ENCODE assay signal across 18 mouse cellular contexts in genomic region chr6:146521456-146522245, GRCm38 (mm10). TPM values are rescaled to one million over a fixed set of nuclear protein-coding genes. Genes with fewer than 3 reads are reported as not detected.
DNase-seq lines count a peak whose midpoint lies in the region; ATAC-seq and TF ChIP-seq lines count a peak whose summit lies in the region.
"Had no signal": no experiment of that assay in that cellular context is flagged by ENCODE, and none has a peak within 500 bp of the region (broad histone marks: within the 10 kb centered on the region; RNA-seq: fewer than 3 reads in every experiment).

No protein-coding gene starts in this region.

- peak; percentile 25; the same call in 1 of the 2 replicates for TF ChIP-seq EP300 in CH12.LX (IDR thresholded peaks at IDR 0.05; ENCODE audit: low read length)

- no peak overlapping the region for H3K4me2 ChIP-seq in CH12.LX (ENCODE audit: insufficient read depth, low read depth, poor library complexity, severe bottlenecking)
- H3K4me2 ChIP-seq: forebrain, embryonic 13.5 days; heart, embryonic 13.5 days; liver, embryonic 13.5 days; lung, embryonic 15.5 days; neural tube, embryonic 15.5 days had no signal

- TF ChIP-seq CTCF in CH12.LX (conservative IDR thresholded peaks at IDR 0.05 in 1 of 2, IDR thresholded peaks at IDR 0.05 in 1 of 2; ENCODE audit: low read depth in 2 of 2, low read length in 2 of 2) = no peak

- no peak overlapping the region for H3K9ac ChIP-seq in CH12.LX (ENCODE audit: insufficient read depth, low read depth)
- H3K9ac ChIP-seq: forebrain, embryonic 13.5 days; heart, embryonic 13.5 days; liver, embryonic 13.5 days; lung, embryonic 15.5 days; neural tube, embryonic 15.5 days had no signal

- H3K9me3 ChIP-seq in CH12.LX (replicated peaks; ENCODE audit: low read length) = peaks cover 10% of the 10 kb centered on the region
- H3K9me3 ChIP-seq in forebrain, embryonic 10.5 days = no peaks in the 10 kb centered on the region
- H3K9me3 ChIP-seq: forebrain, embryonic 13.5 days; liver, embryonic 13.5 days; lung, embryonic 15.5 days; neural tube, embryonic 15.5 days had no signal

- in situ Hi-C loops in CH12.LX (cut with MboI; ENCODE audit: low pct_ligation_motif_present, low pct_unique_long_range_greater_than_20kb, low sequenced_read_pairs) = no loop called here

- TF ChIP-seq RAD21 in CH12.LX (IDR thresholded peaks at IDR 0.05; ENCODE audit: low read depth, low read length) = no peak

- WGBS in forebrain, embryonic 10.5 days = 83% methylated on average over 5 of the region's 5 CpGs

- dilution Hi-C loops in CH12.LX (cut with MboI; ENCODE audit: extremely low pct_ligation_motif_present, extremely low pct_unique_long_range_greater_than_20kb, low sequenced_read_pairs) = no loop called here

- H3K36me3 ChIP-seq in CH12.LX (replicated peaks in 1 of 2; ENCODE audit: control insufficient read depth in 1 of 2, insufficient read depth in 1 of 2, low read length in 1 of 2) = no peaks in the 10 kb centered on the region
- no peaks in the 10 kb centered on the region for H3K36me3 ChIP-seq in forebrain, embryonic 10.5 days (replicated peaks)
- H3K36me3 ChIP-seq: heart, embryonic 13.5 days; liver, embryonic 13.5 days; lung, embryonic 15.5 days; neural tube, embryonic 15.5 days had no signal

- no peaks in the 10 kb centered on the region for H3K27me3 ChIP-seq in CH12.LX (replicated peaks)
- no peaks in the 10 kb centered on the region for H3K27me3 ChIP-seq in forebrain, embryonic 10.5 days (ENCODE audit: poor library complexity, severe bottlenecking)
- H3K27me3 ChIP-seq: forebrain, embryonic 13.5 days; heart, embryonic 13.5 days; liver, embryonic 13.5 days; lung, embryonic 15.5 days; neural tube, embryonic 15.5 days; Patski had no signal

- peaks cover 0 to 29% of the 10 kb centered on the region in 2 experiments; a peak in 2 of 4 replicates for H3K4me1 ChIP-seq in CH12.LX (ENCODE audit: control insufficient read depth in 1 of 2, insufficient read depth in 2 of 2)
- H3K4me1 ChIP-seq in forebrain, embryonic 10.5 days = no peaks in the 10 kb centered on the region
- H3K4me1 ChIP-seq: forebrain, embryonic 13.5 days; liver, embryonic 13.5 days; lung, embryonic 15.5 days; neural tube, embryonic 15.5 days had no signal

- peak; percentile 43 for ATAC-seq in megakaryocyte, adult 5-6 weeks (ENCODE audit: poor library complexity, severe bottlenecking)
- ATAC-seq: forebrain, embryonic 13.5 days; hindbrain, postnatal 0 days; Patski had no signal

- no peak overlapping the region for H3K27ac ChIP-seq in CH12.LX (ENCODE audit: insufficient read depth, low read depth)
- no peak overlapping the region for H3K27ac ChIP-seq in forebrain, embryonic 10.5 days
- H3K27ac ChIP-seq: forebrain, embryonic 13.5 days; heart, embryonic 13.5 days; hindbrain, postnatal 0 days; left cerebral cortex, adult 2 months; liver, embryonic 13.5 days; lung, embryonic 15.5 days; neural tube, embryonic 15.5 days had no signal

- no peaks in the 10 kb centered on the region for H3K79me2 ChIP-seq in CH12.LX (replicated peaks; ENCODE audit: control insufficient read depth, extremely low read depth, insufficient read depth, poor library complexity, severe bottlenecking)

- H3K4me3 ChIP-seq in CH12.LX (replicated peaks in 1 of 3; ENCODE audit: low read depth in 2 of 3, low read length in 2 of 3, poor library complexity in 1 of 3) = no peak overlapping the region
- no peak overlapping the region for H3K4me3 ChIP-seq in forebrain, embryonic 10.5 days
- H3K4me3 ChIP-seq: forebrain, embryonic 13.5 days; heart, embryonic 13.5 days; left cerebral cortex, adult 2 months; liver, embryonic 13.5 days; lung, embryonic 15.5 days; neural tube, embryonic 15.5 days had no signal

- DNase-seq in CD4-positive helper T cell, adult 2 months (ENCODE audit: low read depth, low spot score) = peak; percentile 78
- DNase-seq in CH12.LX (ENCODE audit: extremely low read depth) = peak; percentile 57
- DNase-seq in thymus, postnatal 0 days (ENCODE audit: low spot score) = peak; percentile 79
- no peak for DNase-seq in gastrocnemius, postnatal 25 days
- no peak for DNase-seq in forebrain, embryonic 10.5 days (ENCODE audit: extremely low spot score, low spot score)
- DNase-seq in gastrocnemius, adult 18-20 months (ENCODE audit: low spot score) = no peak
- DNase-seq: cerebellum, postnatal 10 days; heart, postnatal 36 days; liver, embryonic 13.5 days; right cerebral cortex, postnatal 4 days had no signal

- TF ChIP-seq POLR2A in CH12.LX (IDR thresholded peaks at IDR 0.05; ENCODE audit: low read depth, low read length) = no peak

TF ChIP-seq in CH12.LX, 34 proteins besides CTCF, POLR2A, EP300 and RAD21:
- TF ChIP-seq USF1 (IDR thresholded peaks at IDR 0.05; ENCODE audit: low read depth, low read length) = no peak
- TF ChIP-seq ZKSCAN1 (IDR thresholded peaks at IDR 0.05; ENCODE audit: borderline replicate concordance, low read depth, low read length) = no peak
- 0 out of 2 replicates have a peak, but pooled peaks have one; percentile 28 for TF ChIP-seq MAFK (IDR thresholded peaks at IDR 0.05; ENCODE audit: insufficient replicate concordance, low read length)
- no peak for TF ChIP-seq NELFE (IDR thresholded peaks at IDR 0.05; ENCODE audit: low read depth, low read length)
- TF ChIP-seq BHLHE40 (IDR thresholded peaks at IDR 0.05; ENCODE audit: low read depth, low read length) = peak; percentile 27; the same call in 1 of the 2 replicates
- no peak for TF ChIP-seq SIN3A (IDR thresholded peaks at IDR 0.05; ENCODE audit: low read length)
- TF ChIP-seq PAX5 (IDR thresholded peaks at IDR 0.05; ENCODE audit: low read length) = no peak
- TF ChIP-seq ELF1 (IDR thresholded peaks at IDR 0.05; ENCODE audit: low read depth, low read length) = no peak
- no peak for TF ChIP-seq E2F4 (IDR thresholded peaks at IDR 0.05; ENCODE audit: insufficient replicate concordance, low read depth, low read length)
- no peak for TF ChIP-seq CHD1 (IDR thresholded peaks at IDR 0.05; ENCODE audit: low read depth, low read length)
- no peak for TF ChIP-seq CHD2 (IDR thresholded peaks at IDR 0.05; ENCODE audit: low read length)
- no peak for TF ChIP-seq TCF12 (IDR thresholded peaks at IDR 0.05; ENCODE audit: low read depth, low read length)

RNA-seq across cellular contexts. Expression of gene Itpr2, which starts 19.6 kb away (rescaled TPM):
- total RNA-seq in CH12.LX (2012; rRNA removed) = 4.7 and 8.9 TPM in 2 replicates
- 2.2 and 3.5 TPM in 2 replicates for total RNA-seq in CH12.LX (2014; rRNA removed)
- 3.4 and 4.4 TPM in 2 replicates for polyA plus RNA-seq in CH12.LX (2012; ENCODE audit: insufficient read length, low read depth)
- total RNA-seq in megakaryocyte, adult 5-6 weeks (2015) = 15.3 and 17.3 TPM in 2 replicates
- 22.8 and 26.9 TPM in 2 replicates for total RNA-seq in megakaryocyte, adult 5-6 weeks (2017)
- polyA plus RNA-seq in thymus, postnatal 0 days (2015; fragmentation: Nextera tagmentation; extraction: Ambion mirVana) = 92.8 and 138 TPM in 2 replicates
- total RNA-seq in gastrocnemius, postnatal 25 days (2021) = 1 to 10 TPM; 8.5 to 9.4 TPM
- polyA plus RNA-seq in forebrain, embryonic 10.5 days (2016; fragmentation: Nextera tagmentation; extraction: Ambion mirVana) = 3.2 and 4.1 TPM in 2 replicates
- total RNA-seq in gastrocnemius, adult 18-20 months (2021) = 1 to 10 TPM; 5.4 to 7.2 TPM

RNA-seq across cellular contexts. Expression of gene Fgfr1op2, which starts 55.4 kb away (rescaled TPM):
- 80.0 and 94.1 TPM in 2 replicates for total RNA-seq in CH12.LX (2012; rRNA removed)
- 69.3 and 73.0 TPM in 2 replicates for total RNA-seq in CH12.LX (2014; rRNA removed)
- polyA plus RNA-seq in CH12.LX (2012; ENCODE audit: insufficient read length, low read depth) = 101 and 104 TPM in 2 replicates
- total RNA-seq in megakaryocyte, adult 5-6 weeks (2015) = 166 and 167 TPM in 2 replicates
- 149 and 186 TPM in 2 replicates for total RNA-seq in megakaryocyte, adult 5-6 weeks (2017)
- polyA plus RNA-seq in thymus, postnatal 0 days (2015; fragmentation: Nextera tagmentation; extraction: Ambion mirVana) = 216 and 219 TPM in 2 replicates
- total RNA-seq in gastrocnemius, postnatal 25 days (2021) = 10 to 100 TPM; 46.0 to 46.4 TPM
- 81.8 and 82.8 TPM in 2 replicates for polyA plus RNA-seq in forebrain, embryonic 10.5 days (2016; fragmentation: Nextera tagmentation; extraction: Ambion mirVana)
- total RNA-seq in gastrocnemius, adult 18-20 months (2021) = 10 to 100 TPM; 52.5 to 53.0 TPM

RNA-seq across cellular contexts. Expression of gene Ints13, which starts 56.0 kb away (rescaled TPM):
- total RNA-seq in CH12.LX (2012; rRNA removed) = 31.9 and 42.6 TPM in 2 replicates
- total RNA-seq in CH12.LX (2014; rRNA removed) = 50.5 and 63.7 TPM in 2 replicates
- polyA plus RNA-seq in CH12.LX (2012; ENCODE audit: insufficient read length, low read depth) = 51.9 and 66.1 TPM in 2 replicates
- 59.9 and 80.9 TPM in 2 replicates for total RNA-seq in megakaryocyte, adult 5-6 weeks (2015)
- 87.4 and 91.5 TPM in 2 replicates for total RNA-seq in megakaryocyte, adult 5-6 weeks (2017)
- 110 and 111 TPM in 2 replicates for polyA plus RNA-seq in thymus, postnatal 0 days (2015; fragmentation: Nextera tagmentation; extraction: Ambion mirVana)
- 10 to 100 TPM; 12.9 to 13.6 TPM for total RNA-seq in gastrocnemius, postnatal 25 days (2021)
- 92.7 and 94.3 TPM in 2 replicates for polyA plus RNA-seq in forebrain, embryonic 10.5 days (2016; fragmentation: Nextera tagmentation; extraction: Ambion mirVana)
- 10 to 100 TPM; 10.5 to 15.9 TPM for total RNA-seq in gastrocnemius, adult 18-20 months (2021)

Comparison
In these comparisons a context has a peak if more than half of its experiments do, and no peak if none do; other contexts are left out.
1. DNase-seq: peak in CD4-positive helper T cell, adult 2 months (single experiment), CH12.LX (single experiment) and thymus, postnatal 0 days (single experiment); none in gastrocnemius, postnatal 25 days (single experiment), forebrain, embryonic 10.5 days (single experiment) and gastrocnemius, adult 18-20 months (single experiment).